Mouse (Mus musculus): ENCODE results near the gene Ppp1cc. TPM values are rescaled to one million over a fixed set of nuclear protein-coding genes. Genes with fewer than 3 reads are reported as not detected.

The Ppp1cc gene
- 155 and 191 TPM in 2 replicates for total RNA-seq (2021)
- long read RNA-seq, experiment 1, transcript Ppp1cc-203 (6 exons, 2,492 nt): minor isoform, 13 of 179 reads
- long read RNA-seq, experiment 1, transcript Ppp1cc-202 (7 exons, 2,384 nt): major isoform, 111 of 179 reads
- long read RNA-seq, experiment 1, transcript Ppp1cc-201 (8 exons, 1,442 nt): minor isoform, 38 of 179 reads
- long read RNA-seq, experiment 1, partial matches to known transcripts: 7 of 179 reads
- long read RNA-seq, experiment 1, other reads (novel, unspliced or antisense): 9 of 179 reads
- long read RNA-seq, experiment 2, transcript Ppp1cc-202 (7 exons, 2,384 nt): major isoform, 86 of 133 reads
- long read RNA-seq, experiment 2, transcript Ppp1cc-203 (6 exons, 2,492 nt): minor isoform, 7 of 133 reads
- long read RNA-seq, experiment 2, transcript Ppp1cc-201 (8 exons, 1,442 nt): minor isoform, 22 of 133 reads
- long read RNA-seq, experiment 2, partial matches to known transcripts: 5 of 133 reads
- long read RNA-seq, experiment 2, other reads (novel, unspliced or antisense): 11 of 133 reads

- peak; percentile 97 for DNase-seq
These were observed at the start of gene Ppp1cc for GRCm38 (mm10) chr5:122157827-122158381. TSS of gene Ppp1cc (plus strand) at chr5:122158278.

GRCm38 (mm10) chr5:122109325-122110060 is 48.6 kb upstream of the Ppp1cc start:
- peak; percentile 21 for DNase-seq

- no peak for DNase-seq
These were observed 47.5 kb upstream of the Ppp1cc start for GRCm38 (mm10) chr5:122110625-122111024.

GRCm38 (mm10) chr5:122111091-122111932 is 46.8 kb upstream of the Ppp1cc start:
- no peak for DNase-seq

GRCm38 (mm10) chr5:122111933-122112248 is 46.2 kb upstream of the Ppp1cc start:
- DNase-seq: no peak

GRCm38 (mm10) chr5:122113450-122113849 is 44.6 kb upstream of the Ppp1cc start:
- no peak for DNase-seq

- DNase-seq: peak; percentile 77
These were observed 43.9 kb upstream of the Ppp1cc start for GRCm38 (mm10) chr5:122114176-122114575.

GRCm38 (mm10) chr5:122115266-122115763 is 42.8 kb upstream of the Ppp1cc start:
- DNase-seq: no peak

- no peak for DNase-seq
These were observed 41.8 kb upstream of the Ppp1cc start for GRCm38 (mm10) chr5:122116243-122116642.

GRCm38 (mm10) chr5:122125211-122125760 is 32.8 kb upstream of the Ppp1cc start:
- DNase-seq: no peak

- DNase-seq: peak; percentile 82
These were observed 28.9 kb upstream of the Ppp1cc start for GRCm38 (mm10) chr5:122129068-122129655.

- DNase-seq: no peak
These were observed 27.6 kb upstream of the Ppp1cc start for GRCm38 (mm10) chr5:122130341-122130998.

GRCm38 (mm10) chr5:122131076-122132051 is 26.7 kb upstream of the Ppp1cc start:
- peak; percentile 94 for DNase-seq

GRCm38 (mm10) chr5:122132167-122133049 is 25.7 kb upstream of the Ppp1cc start:
- DNase-seq: no peak

- DNase-seq: no peak
These were observed 25.1 kb upstream of the Ppp1cc start for GRCm38 (mm10) chr5:122133050-122133389.

- DNase-seq: no peak
These were observed 23.4 kb upstream of the Ppp1cc start for GRCm38 (mm10) chr5:122134395-122135289.

- no peak for DNase-seq
These were observed 22.7 kb upstream of the Ppp1cc start for GRCm38 (mm10) chr5:122135290-122135882.
